Mouse (Mus musculus) ovary, postnatal 14 days (tissue): ENCODE data around the gene Vsx2.
"Not testable (repeated sequence)": the region's sequence is repeated elsewhere in the genome, so short reads cannot be mapped to it uniquely, and the experiment has no call there.

Source experiments
- DNase-seq: peaks from one replicate; pipeline ENCODE4 v3.0.0; 2022; ENCODE audit warnings: low spot score

The Vsx2 gene

GRCm38 (mm10) chr12:84569336-84569970, at the start of gene Vsx2:
Gene Vsx2, plus strand, starts transcription at chr12:84569762.
- no peak for DNase-seq

- no peak for DNase-seq
Observed at GRCm38 (mm10) chr12:84523728-84524127, 45.8 kb upstream of the Vsx2 start.

GRCm38 (mm10) chr12:84524147-84525050, 45.2 kb upstream of the Vsx2 start:
- DNase-seq = no peak

GRCm38 (mm10) chr12:84525422-84525821, 44.1 kb upstream of the Vsx2 start:
- DNase-seq = no peak

DNA sequence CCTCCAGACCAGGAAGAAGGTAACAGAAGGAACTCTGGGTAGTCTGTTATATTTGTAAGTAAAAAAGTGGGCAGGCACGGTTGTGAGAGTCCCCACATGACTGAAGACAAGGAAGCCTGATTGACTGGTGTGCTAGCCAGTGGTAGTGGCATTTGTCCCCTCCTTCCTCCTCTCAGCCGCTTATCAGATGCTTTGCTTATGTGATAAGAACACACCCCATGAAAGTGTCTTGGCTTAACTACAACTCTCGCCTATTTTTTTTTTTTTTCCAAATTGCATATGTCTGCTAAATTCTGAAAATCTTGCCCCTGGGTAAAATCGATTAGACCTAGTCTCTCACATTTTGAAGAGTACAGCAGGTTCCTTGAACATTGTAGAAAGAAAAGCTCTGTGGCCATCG, 39.1 kb upstream of the Vsx2 start:
- DNase-seq = no peak

GRCm38 (mm10) chr12:84531906-84532829, 37.4 kb upstream of the Vsx2 start:
- no peak for DNase-seq

DNA sequence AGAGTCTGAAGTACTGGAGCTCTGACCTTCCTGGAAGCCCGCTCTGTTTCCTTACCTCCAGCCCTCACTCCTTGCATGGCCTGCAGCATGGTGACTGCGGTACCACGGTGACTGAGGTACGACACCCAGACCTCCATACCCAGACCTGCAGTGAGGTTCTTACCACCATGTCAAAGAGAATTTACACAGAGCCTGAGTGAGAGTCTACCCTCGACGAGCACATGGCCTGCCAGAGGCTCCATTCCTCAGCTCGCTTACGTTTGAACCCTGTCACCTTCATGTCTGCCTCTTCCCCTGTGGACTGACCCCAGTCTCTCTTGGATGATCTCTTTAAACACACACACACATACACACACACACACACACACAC, 36.7 kb upstream of the Vsx2 start:
- DNase-seq = no peak

DNA sequence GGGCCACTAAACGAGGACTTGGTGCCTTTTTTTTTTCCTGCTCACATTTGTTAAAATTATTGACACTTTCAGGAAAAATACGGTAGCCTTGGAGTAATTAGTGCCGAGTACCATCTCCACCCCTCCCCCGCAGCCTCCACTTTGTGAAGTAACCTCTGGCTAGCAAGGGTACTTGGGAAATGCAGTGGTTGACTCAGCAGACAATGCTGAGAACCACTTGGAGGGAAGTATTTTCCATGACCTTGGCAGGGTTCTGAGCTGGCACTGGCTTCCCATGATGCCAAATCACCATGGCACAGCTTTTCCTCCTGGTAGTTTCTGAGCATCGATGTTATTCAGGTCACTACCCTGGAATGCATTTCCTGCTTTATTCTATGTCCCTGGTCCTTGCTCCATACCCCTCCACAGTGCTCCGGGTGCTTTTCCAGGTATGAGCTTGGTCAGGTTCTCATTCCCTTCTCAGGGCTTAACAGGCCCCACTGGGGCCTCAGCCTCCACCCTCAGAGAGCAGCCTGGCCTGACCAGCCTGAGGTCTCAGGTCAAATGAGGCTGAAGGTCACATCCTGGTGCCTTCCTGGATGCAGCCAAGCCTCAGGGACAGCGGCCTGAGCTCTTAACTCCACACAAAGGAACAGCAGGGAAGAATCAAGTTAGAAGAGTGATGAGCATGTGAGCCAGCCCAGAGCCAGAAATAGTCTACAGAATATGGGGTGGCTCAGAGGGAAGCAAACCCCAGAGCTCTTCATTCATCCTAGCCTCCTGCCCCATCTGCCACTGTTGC, 35.7 kb upstream of the Vsx2 start:
- DNase-seq = no peak

GRCm38 (mm10) chr12:84539537-84539936, 30.0 kb upstream of the Vsx2 start:
- DNase-seq = not testable (repeated sequence)

GRCm38 (mm10) chr12:84541391-84541958, 28.1 kb upstream of the Vsx2 start:
- no peak for DNase-seq

- peak; percentile 57 for DNase-seq
Observed at GRCm38 (mm10) chr12:84546028-84546427, 23.5 kb upstream of the Vsx2 start.

DNA sequence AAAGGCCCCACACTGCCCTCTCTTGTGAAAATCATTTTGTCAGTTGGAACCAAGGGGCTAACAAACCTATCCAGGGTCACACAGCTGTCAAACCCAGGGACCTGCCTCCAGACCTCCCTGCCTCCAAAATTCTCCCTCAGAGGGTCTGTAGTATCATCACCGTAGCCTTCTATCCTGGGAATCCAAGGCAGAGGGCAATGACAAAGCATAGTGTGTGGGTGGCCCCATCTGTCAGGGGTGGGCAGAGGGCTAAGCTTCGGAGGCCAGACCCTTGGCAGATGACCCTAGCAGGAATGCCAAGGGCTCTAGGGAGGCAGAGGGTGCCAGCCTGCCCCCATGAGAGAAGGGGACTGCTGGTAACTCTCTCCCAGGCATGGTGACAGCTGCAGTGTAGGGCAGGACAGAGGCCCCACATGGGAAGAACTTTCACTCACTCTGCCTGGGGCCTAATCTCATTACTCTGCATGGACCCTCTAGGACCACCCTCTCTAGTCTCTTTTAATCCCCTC, 22.9 kb upstream of the Vsx2 start:
- DNase-seq = no peak

DNA sequence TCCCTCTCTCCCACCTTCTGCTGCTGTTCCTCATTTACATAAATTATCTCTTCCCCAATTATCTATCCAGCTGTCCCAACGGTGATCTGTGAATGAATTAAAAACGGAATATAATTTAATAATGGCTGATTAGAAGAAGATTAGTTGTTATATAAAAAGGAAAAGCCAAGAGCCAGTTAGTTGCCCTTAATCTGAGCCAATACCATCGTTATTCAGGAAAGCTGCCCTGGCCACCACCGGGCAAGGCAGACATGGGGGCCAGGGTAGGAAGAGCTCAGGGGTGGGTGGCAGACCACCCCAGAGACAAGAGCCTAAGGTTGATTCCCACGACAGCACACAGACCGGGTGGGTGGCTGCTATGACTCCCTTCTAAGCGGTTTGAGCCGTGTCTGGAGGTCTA, 21.3 kb upstream of the Vsx2 start:
- no peak for DNase-seq

DNA sequence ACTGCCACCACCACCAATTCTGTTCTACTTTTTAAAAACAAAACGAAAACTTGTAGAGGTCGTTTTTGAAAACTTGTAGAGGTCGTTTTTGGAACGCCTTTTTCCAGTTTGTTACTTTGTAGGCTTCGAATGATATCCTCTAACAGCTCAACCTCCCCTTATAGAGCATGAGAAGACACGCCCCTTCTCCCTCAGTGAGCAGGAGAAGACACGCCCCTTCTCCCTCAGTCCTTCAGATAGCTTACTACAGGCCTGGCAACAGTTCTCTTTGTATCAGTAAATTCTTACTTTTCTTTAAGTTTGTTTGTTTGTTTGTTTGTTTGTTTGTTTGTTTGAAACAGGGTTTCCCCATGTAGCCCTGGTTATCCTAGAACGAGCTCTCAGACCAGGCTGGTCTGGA, 14.3 kb upstream of the Vsx2 start:
- no peak for DNase-seq

GRCm38 (mm10) chr12:84562558-84562957, 7.0 kb upstream of the Vsx2 start:
- DNase-seq = no peak

DNA sequence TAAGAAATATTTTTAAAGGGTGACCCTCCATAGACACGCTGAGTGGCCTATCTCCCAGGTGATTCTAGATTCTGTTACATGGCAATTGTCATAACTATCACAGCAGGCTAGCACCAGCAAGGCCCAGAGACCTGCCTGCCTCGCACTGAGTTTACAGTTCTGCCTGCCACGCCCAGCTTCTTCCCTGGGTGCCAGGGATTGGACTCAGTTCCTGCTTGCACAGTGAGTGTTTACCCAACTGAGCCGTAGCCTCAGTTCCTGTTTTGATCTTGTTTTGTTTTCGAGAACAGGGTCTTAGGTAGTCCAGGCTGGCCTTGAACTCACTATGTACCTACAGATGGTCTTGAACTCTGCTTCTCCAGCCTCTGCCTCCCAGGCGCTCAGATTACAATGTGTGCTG, 2.0 kb upstream of the Vsx2 start:
- DNase-seq = no peak

- DNase-seq = no peak
Observed at GRCm38 (mm10) chr12:84569976-84570693, 573 bp downstream of the Vsx2 start.

DNA sequence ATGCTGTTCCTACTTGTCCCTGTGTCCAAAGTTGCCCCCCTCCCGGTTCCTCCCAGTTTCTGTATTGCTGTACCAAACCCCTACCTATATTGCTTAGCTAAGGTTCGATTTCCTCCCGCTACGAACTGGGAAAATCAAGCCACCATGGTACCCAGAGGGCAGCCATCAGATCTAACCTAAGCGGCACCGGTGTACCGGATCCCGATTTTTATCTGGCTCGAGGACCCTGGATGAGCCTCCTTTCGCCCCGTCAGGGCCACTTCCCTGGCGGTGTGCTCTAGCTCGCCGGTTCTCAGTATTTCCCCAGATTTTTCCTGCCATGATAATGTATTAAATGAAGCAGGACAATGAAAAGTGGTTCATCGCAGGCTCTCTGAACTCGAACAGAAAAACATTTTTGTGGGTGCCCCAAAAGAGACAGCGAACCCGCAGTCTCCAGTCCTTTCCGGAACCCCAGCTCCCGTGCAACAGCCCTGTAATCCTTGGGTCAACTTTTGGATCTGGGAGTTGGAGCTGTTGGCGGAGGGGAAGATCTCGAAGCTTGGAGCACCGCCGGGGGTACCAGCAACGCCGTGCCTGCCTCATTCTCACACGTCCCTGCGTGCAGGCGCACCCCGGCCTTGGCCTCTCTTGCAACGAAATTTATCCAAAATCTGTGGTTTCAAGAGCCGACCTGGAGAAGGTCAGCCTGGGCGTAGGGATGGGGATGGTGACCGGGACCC, 1.3 kb downstream of the Vsx2 start:
- DNase-seq = no peak

DNA sequence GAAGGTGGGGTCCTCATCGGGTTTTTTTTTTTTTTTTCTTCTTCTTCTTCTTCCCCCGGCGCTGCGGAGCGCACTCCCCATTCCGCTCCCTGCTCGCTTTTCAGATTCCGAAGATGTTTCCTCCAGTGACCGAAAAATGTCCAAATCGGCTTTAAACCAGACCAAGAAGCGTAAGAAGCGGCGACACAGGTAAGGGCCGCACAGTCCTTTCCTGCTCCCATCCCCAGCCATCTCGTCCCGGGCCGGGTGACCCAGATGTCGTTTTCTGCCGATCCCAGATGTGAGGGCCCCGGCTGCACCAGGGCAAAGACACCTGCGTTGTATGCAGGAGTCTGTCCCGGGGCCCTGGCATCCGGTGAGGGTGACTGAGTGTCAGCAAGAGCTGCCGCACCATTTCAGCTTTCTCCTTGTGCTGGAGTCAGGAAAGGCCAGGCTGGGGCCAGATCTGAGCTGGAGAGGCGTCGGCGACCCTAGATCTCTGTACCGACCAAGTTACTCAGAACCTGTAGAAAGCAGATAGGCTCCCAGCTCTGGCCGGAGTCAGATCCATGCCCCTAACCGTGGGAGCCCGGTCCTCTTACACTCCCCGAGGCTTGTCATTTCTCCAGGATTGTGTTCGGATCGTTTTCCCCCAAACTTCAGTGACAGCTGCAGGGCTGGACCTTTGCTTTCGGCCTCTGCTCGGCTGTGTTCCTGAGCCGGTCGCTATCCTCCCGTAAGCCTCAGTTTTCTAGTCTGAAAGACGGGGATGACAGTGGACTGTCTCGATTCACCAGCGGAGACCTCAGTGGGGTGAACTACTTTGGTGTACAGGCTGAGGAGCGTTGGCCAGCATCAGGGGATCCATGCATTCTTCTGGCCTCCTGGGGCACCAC, 2.1 kb downstream of the Vsx2 start:
- no peak for DNase-seq
